Mouse (Mus musculus): Measurements from ENCODE around the gene Scimp.

DNA sequence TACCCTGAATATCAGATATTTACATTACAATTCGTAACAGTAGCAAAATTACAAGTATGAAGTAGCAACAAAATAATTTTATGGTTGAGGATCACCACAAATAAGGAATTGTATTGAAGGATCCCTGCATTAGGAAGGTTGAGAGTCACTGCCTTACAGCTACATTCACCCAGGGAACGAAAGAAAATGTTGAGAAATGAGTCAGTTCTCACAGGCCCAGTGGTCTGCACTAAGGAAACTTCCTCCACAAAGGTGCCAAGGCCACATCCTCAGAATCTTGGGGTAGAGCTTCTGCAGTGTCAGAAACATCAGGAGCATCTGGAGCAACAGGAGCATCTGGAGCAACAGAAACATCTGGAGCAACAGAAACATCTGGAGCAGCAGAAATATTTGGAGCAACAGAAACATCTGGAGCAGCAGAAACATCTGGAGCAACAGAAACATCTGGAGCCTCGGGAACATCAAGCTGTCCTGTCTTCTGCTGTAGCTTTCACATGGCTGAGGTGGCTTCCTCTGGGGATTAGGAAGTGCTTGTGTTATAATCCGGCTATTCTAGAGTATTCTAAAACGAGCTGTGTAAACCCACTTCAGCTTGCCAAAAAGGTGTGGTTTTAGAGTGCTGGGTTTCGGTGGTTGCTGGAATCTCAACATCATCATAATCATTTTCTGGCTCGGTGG is 21.4 kb downstream of the Scimp start:
- no peak for TF ChIP-seq POLR2A (IDR thresholded peaks at IDR 0.05; ENCODE audit: borderline replicate concordance, extremely low read depth, low read depth, low read length)
- TF ChIP-seq CTCF (IDR thresholded peaks at IDR 0.05; ENCODE audit: insufficient read depth, low read length), result no peak

All from lung, adult 2 months (tissue).